Mouse (Mus musculus) cerebellum, adult (tissue): ENCODE data around the gene Gck.

Source experiments
- ATAC-seq: cut with Nextera tagmentation; 2 replicates; pipeline ENCODE4 v1.9.2; 2017; ENCODE audit warnings: mild to moderate bottlenecking, moderate library complexity, mixed read lengths; ENCODE audit not compliant: insufficient number of reproducible peaks, low FRiP score, low TSS enrichment

Gene Gck

GRCm38 (mm10) chr11:5851021-5851736 is 98.7 kb downstream of the Gck start:
- ATAC-seq, result no peak
